Mouse (Mus musculus): ENCODE measurements at regions not wholly inside any gene's neighbourhood (a gene's known extent, or its start where the extent isn't known, plus 50 kb on each side); places are given as distances from the start of the nearest gene placed in this dataset.
A peak's percentile ranks its signal among the peaks of the same experiment; 100 is the strongest.

DNA sequence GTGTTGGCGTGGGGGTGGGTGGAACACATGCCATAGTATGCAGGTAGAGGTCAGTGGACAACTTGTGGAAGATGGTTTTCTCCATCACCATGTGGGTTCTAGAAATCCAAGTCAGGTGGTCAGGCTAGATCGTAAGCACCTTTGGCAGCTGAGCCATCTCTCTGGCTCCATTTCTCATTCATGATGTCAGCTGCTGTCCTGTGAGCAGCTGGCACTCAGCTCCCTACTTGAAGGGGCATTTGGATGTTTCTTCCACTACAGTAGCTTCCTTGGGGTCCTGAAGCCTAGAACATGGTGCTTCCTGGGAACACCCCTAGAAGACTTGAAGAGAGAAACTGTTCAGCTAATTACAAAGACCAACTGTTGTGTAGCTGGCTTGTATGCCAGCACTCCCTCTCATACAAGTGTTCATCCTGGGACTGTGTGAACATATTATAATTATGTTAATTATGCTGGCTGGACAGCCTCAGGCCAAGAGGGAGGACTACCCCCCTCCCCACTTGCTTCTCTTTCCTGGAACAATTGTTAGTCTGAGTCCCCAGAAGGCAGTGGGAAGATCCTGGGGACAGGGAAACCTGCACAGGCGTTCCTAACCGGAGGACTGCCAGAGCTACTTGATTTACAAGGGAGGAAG lies 160.4 kb downstream of the C1d start:
- H3K27me3 ChIP-seq: no peaks in the 10 kb centered on the region
- ATAC-seq (ENCODE audit: insufficient number of reproducible peaks, insufficient read depth, low FRiP score, low TSS enrichment, low read depth): no peak
- no peak overlapping the region for H3K4me3 ChIP-seq
- 57% methylated on average over 4 of the region's 4 CpGs for WGBS
- H3K4me1 ChIP-seq: no peaks in the 10 kb centered on the region
- no peak overlapping the region for H3K4me2 ChIP-seq
- H3K9ac ChIP-seq: no peak overlapping the region
- H3K36me3 ChIP-seq: no peaks in the 10 kb centered on the region
- no peak overlapping the region for H3K27ac ChIP-seq
- peaks cover 3% of the 10 kb centered on the region; the same call in 1 of the 2 replicates for H3K9me3 ChIP-seq

DNA sequence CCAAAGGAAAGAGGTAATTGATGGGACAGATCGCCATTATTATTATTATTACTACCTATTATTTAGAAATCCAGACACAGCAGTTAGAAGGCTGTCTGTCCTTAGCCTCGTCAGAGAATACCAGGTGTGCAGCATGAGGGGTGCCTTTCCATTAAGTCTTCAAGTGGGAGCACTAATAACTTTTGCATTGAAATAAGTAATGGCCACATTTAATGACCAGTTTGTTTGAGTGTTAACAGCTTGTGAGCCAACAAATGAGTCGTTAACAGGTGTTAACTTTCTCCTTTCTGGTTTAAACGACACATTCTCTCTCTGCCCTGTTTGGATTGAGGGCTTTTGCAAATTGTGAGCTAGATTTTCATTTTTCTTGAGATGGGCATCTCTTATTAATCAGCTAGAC lies 184.8 kb downstream of the C1d start:
- WGBS: 58% methylated on average over 4 of the region's 4 CpGs
- Histone ChIP-seq H3K9me3 (no peaks in the 10 kb centered on the region), H3K4me2 (no peak overlapping the region), H3K4me1 (no peaks in the 10 kb centered on the region), H3K36me3 (no peaks in the 10 kb centered on the region), H3K27ac (no peak overlapping the region), H3K4me3 (no peak overlapping the region), H3K27me3 (no peaks in the 10 kb centered on the region), H3K9ac (no peak overlapping the region)
- no peak for ATAC-seq (ENCODE audit: insufficient number of reproducible peaks, insufficient read depth, low FRiP score, low TSS enrichment, low read depth)

DNA sequence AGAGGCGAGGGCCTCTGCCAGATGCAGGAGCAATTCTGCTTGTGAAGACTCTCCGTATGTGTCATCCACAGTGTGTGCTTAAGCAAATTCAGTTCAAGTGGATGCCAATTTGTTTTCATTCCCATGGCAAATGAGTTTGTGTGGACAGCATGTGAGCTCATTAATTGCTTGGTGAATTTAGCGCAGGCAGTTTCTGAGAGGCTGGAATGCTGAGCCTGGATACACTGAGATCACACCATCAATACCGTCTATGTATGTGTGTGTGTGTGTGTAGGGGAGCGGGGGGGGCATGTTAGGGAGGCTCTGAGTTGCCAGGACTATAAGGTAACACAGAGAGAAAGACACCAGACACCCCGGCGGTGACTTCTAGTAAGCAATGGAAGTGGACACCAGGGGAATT lies 191.9 kb downstream of the C1d start:
- ATAC-seq (ENCODE audit: insufficient number of reproducible peaks, insufficient read depth, low FRiP score, low TSS enrichment, low read depth): no peak
- no peaks in the 10 kb centered on the region for H3K9me3 ChIP-seq
- H3K4me1 ChIP-seq: peaks cover 11% of the 10 kb centered on the region
- no peak overlapping the region for H3K4me3 ChIP-seq
- no peak overlapping the region for H3K27ac ChIP-seq
- no peaks in the 10 kb centered on the region for H3K27me3 ChIP-seq
- 81% methylated on average over 7 of the region's 7 CpGs for WGBS
- H3K4me2 ChIP-seq: no peak overlapping the region
- H3K36me3 ChIP-seq: no peaks in the 10 kb centered on the region
- no peak overlapping the region for H3K9ac ChIP-seq

DNA sequence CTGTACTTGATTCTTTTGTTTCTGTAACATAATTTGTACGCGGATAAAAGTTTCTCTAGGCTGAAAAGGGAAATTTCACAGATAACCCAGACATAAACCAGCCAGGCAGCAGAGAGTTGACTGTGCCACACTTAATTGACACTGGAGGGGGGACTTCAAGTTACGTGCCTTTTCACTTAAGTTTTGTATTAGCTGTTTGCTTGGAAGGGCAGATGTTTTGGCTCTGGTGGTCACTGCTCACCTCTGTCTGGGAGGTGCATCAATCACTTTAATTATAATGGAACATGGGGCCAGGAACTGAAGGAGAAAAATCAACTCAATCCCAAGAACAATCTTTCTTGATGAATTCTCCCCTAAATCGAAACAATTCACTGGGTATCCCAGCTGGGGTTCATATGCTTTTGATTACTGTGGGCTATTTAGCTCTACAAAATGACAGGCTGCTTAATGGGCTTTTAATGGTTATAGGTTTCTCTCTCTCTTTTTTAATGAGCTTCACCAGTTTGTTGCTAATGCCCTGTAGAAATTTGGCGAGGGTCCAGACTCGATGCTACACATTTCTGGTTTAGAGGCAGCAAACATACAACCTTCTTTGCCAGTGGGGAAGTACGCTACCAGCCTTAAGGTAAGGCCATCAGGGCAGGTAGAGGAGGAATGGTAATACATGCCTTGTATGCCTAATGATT lies 193.1 kb downstream of the C1d start:
- no peak overlapping the region for H3K27ac ChIP-seq

DNA sequence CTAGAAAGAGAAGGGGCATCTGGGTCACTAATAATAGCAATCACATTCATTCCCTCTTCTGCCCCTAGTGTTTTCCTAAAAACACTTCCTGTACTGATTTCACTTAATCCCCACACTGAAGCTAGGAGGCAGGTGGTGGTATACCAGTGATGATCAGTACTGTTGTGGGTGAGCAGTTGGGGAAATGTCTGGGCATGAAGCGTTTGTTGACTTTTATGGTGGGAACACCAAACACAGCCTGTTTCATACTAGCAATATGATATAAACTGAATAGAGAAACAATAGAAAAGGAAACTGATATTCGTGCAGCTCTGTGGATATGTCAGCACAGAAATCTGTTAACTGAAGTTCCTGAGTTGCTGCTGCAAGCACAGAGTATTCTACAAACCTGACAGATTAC lies 194.1 kb downstream of the C1d start:
- H3K9ac ChIP-seq: no peak overlapping the region
- H3K36me3 ChIP-seq: no peaks in the 10 kb centered on the region
- WGBS: 84% methylated on average over 2 of the region's 2 CpGs
- no peak overlapping the region for H3K27ac ChIP-seq
- no peak overlapping the region for H3K4me2 ChIP-seq
- H3K27me3 ChIP-seq: no peaks in the 10 kb centered on the region
- H3K9me3 ChIP-seq: no peaks in the 10 kb centered on the region
- no peak overlapping the region for H3K4me3 ChIP-seq
- peaks cover 11% of the 10 kb centered on the region for H3K4me1 ChIP-seq
- ATAC-seq (ENCODE audit: insufficient number of reproducible peaks, insufficient read depth, low FRiP score, low TSS enrichment, low read depth): no peak

More for the DNA sequence above, 193.1 kb downstream of the C1d start:
- Histone ChIP-seq H3K9me3 (no peaks in the 10 kb centered on the region), H3K9ac (no peak overlapping the region), H3K4me3 (no peak overlapping the region), H3K27me3 (no peaks in the 10 kb centered on the region), H3K4me2 (0 out of 2 replicates have a peak overlapping the region, but pooled peaks have one; percentile 7), H3K36me3 (no peaks in the 10 kb centered on the region), H3K4me1 (peaks cover 11% of the 10 kb centered on the region)
- 36% methylated on average over 7 of the region's 7 CpGs for WGBS
- ATAC-seq (ENCODE audit: insufficient number of reproducible peaks, insufficient read depth, low FRiP score, low TSS enrichment, low read depth): no peak

DNA sequence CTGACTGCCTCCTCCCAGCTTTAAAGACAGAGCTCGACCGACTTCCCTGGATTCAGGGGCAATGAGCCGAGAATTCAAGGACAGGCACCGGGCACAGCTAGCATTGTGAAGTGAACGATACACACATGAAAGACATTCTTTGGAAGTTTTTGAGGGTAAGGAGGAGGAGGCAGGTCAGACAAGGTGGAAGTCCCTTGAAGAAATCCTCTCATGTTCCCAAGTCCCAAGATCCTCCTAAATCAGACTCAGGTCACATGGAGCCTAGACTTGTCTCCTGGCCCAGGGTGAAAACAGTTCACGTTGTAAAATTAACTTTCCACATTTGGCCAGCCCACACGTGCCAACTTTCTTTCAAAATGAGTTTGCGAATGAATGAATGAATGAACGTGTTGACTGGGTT lies 196.2 kb downstream of the C1d start:
- H3K9me3 ChIP-seq: no peaks in the 10 kb centered on the region
- H3K4me3 ChIP-seq: no peak overlapping the region
- ATAC-seq (ENCODE audit: insufficient number of reproducible peaks, insufficient read depth, low FRiP score, low TSS enrichment, low read depth): no peak
- peaks cover 11% of the 10 kb centered on the region for H3K4me1 ChIP-seq
- H3K27me3 ChIP-seq: no peaks in the 10 kb centered on the region; the same call in 1 of the 2 replicates
- WGBS: 77% methylated on average over 9 of the region's 9 CpGs
- no peaks in the 10 kb centered on the region for H3K36me3 ChIP-seq
- H3K27ac ChIP-seq: no peak overlapping the region
- H3K9ac ChIP-seq: no peak overlapping the region
- H3K4me2 ChIP-seq: no peak overlapping the region

- WGBS: 69% methylated on average over 4 of the region's 4 CpGs
- ATAC-seq (ENCODE audit: insufficient number of reproducible peaks, insufficient read depth, low FRiP score, low TSS enrichment, low read depth): no peak
- Histone ChIP-seq H3K4me2 (no peak overlapping the region), H3K27me3 (no peaks in the 10 kb centered on the region; the same call in 1 of the 2 replicates), H3K9me3 (no peaks in the 10 kb centered on the region), H3K9ac (no peak overlapping the region), H3K4me1 (peaks cover 9% of the 10 kb centered on the region; the same call in 1 of the 2 replicates), H3K4me3 (no peak overlapping the region), H3K27ac (no peak overlapping the region), H3K36me3 (no peaks in the 10 kb centered on the region)
Measured at GRCm38 (mm10) chr11:17458946-17459345, 201.6 kb downstream of the C1d start.

GRCm38 (mm10) chr11:17460024-17460919 lies 202.9 kb downstream of the C1d start:
- ATAC-seq (ENCODE audit: insufficient number of reproducible peaks, insufficient read depth, low FRiP score, low TSS enrichment, low read depth): no peak
- no peaks in the 10 kb centered on the region for H3K36me3 ChIP-seq
- no peak overlapping the region for H3K9ac ChIP-seq
- no peaks in the 10 kb centered on the region for H3K9me3 ChIP-seq
- H3K27ac ChIP-seq: peak overlapping the region; percentile 64
- 16% methylated on average over 11 of the region's 11 CpGs for WGBS
- peak overlapping the region; percentile 56 for H3K4me2 ChIP-seq
- no peaks in the 10 kb centered on the region; the same call in 1 of the 2 replicates for H3K27me3 ChIP-seq
- H3K4me3 ChIP-seq: peak overlapping the region; percentile 28
- peaks cover 9% of the 10 kb centered on the region; the same call in 1 of the 2 replicates for H3K4me1 ChIP-seq

- peaks cover 9% of the 10 kb centered on the region; the same call in 1 of the 2 replicates for H3K4me1 ChIP-seq
- H3K4me3 ChIP-seq: peak overlapping the region; percentile 28
- H3K9ac ChIP-seq: peak overlapping the region; percentile 44; the same call in 1 of the 2 replicates
- no peaks in the 10 kb centered on the region; the same call in 1 of the 2 replicates for H3K27me3 ChIP-seq
- no peaks in the 10 kb centered on the region for H3K9me3 ChIP-seq
- H3K4me2 ChIP-seq: peak overlapping the region; percentile 56
- no peaks in the 10 kb centered on the region for H3K36me3 ChIP-seq
- no peak for ATAC-seq (ENCODE audit: insufficient number of reproducible peaks, insufficient read depth, low FRiP score, low TSS enrichment, low read depth)
- 7% methylated on average over 13 of the region's 13 CpGs for WGBS
- H3K27ac ChIP-seq: peak overlapping the region; percentile 36; the same call in 1 of the 2 replicates
Measured at GRCm38 (mm10) chr11:17460920-17461279, 203.5 kb downstream of the C1d start.

GRCm38 (mm10) chr11:17461701-17462100 lies 204.3 kb downstream of the C1d start:
- no peak for ATAC-seq (ENCODE audit: insufficient number of reproducible peaks, insufficient read depth, low FRiP score, low TSS enrichment, low read depth)
- Histone ChIP-seq H3K9ac (no peak overlapping the region), H3K9me3 (no peaks in the 10 kb centered on the region), H3K36me3 (no peaks in the 10 kb centered on the region), H3K27me3 (no peaks in the 10 kb centered on the region; the same call in 1 of the 2 replicates), H3K4me1 (peaks cover 9% of the 10 kb centered on the region; the same call in 1 of the 2 replicates), H3K4me2 (no peak overlapping the region), H3K4me3 (no peak overlapping the region), H3K27ac (no peak overlapping the region)
- 67% methylated on average over 1 of the region's 1 CpGs for WGBS

DNA sequence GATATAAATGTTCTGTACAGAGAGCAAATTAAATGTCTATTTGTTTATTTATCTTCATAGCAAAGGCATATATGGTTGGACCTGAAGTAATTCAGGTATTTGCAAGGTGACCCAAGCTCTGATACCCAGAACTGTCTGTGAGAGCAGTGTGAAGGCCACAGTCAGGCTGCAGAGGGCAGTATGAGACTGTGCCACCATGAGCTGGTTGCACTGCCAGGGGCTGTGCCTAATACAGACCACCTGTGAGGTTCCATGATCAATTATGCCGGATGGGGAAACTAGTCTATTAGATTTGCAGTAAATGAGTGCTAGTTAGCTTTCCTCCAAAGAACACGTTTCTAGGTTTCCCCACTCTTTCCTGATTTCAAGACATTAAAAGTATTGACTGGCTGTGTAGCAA lies 207.5 kb downstream of the C1d start:
- Histone ChIP-seq H3K9ac (no peak overlapping the region), H3K9me3 (no peaks in the 10 kb centered on the region), H3K27ac (no peak overlapping the region), H3K4me1 (peaks cover 9% of the 10 kb centered on the region; the same call in 1 of the 2 replicates), H3K4me2 (no peak overlapping the region), H3K4me3 (no peak overlapping the region), H3K36me3 (no peaks in the 10 kb centered on the region), H3K27me3 (no peaks in the 10 kb centered on the region)
- 6% methylated on average over 2 of the region's 2 CpGs for whole genome bisulfite sequencing
- ATAC-seq (ENCODE audit: insufficient number of reproducible peaks, insufficient read depth, low FRiP score, low TSS enrichment, low read depth): no peak

Measured in embryonic facial prominence, embryonic 13.5 days (tissue).